Mouse (Mus musculus) heart, embryonic 13.5 days (tissue): ENCODE data around the gene Adam22. TPM values are rescaled to one million over a fixed set of nuclear protein-coding genes. Genes with fewer than 3 reads are reported as not detected.

Experiments used
- ATAC-seq: fragments of 200-750 bp; cut with Nextera tagmentation; 2 replicates; pipeline ENCODE4 v1.8.0; 2017; ENCODE audit warnings: moderate TSS enrichment; ENCODE audit not compliant: insufficient number of reproducible peaks, low FRiP score, low TSS enrichment; ENCODE audit errors: extremely low read depth
- H3K27ac ChIP-seq: fragments of 300-500 bp; sonication (generic); replicated peaks from 2 replicates; pipeline ENCODE4 v1.5.1; 2015; ENCODE audit warnings: moderate library complexity, mild to moderate bottlenecking, inconsistent platforms
- H3K27me3 ChIP-seq: fragments of 300-500 bp; sonication (generic); replicated peaks from 2 replicates; pipeline ENCODE4 v1.6.1; 2015; ENCODE audit warnings: mild to moderate bottlenecking, inconsistent platforms
- H3K36me3 ChIP-seq: fragments of 300-500 bp; sonication (generic); 2 replicates; pipeline ENCODE4 v1.6.1; 2015; ENCODE audit warnings: mild to moderate bottlenecking, inconsistent platforms
- H3K4me1 ChIP-seq: fragments of 300-500 bp; sonication (generic); 2 replicates; pipeline ENCODE4 v1.6.1; 2015; ENCODE audit warnings: inconsistent platforms
- H3K4me2 ChIP-seq: fragments of 300-500 bp; sonication (generic); 2 replicates; pipeline ENCODE4 v1.6.1; 2015; ENCODE audit warnings: inconsistent platforms, mild to moderate bottlenecking, moderate library complexity
- H3K4me3 ChIP-seq: fragments of 300-500 bp; sonication (generic); 2 replicates; pipeline ENCODE4 v1.5.1; 2015; ENCODE audit warnings: moderate library complexity, mild to moderate bottlenecking, inconsistent platforms
- H3K9ac ChIP-seq: fragments of 300-500 bp; sonication (generic); 2 replicates; pipeline ENCODE4 v1.6.1; 2015; ENCODE audit warnings: inconsistent platforms, mild to moderate bottlenecking, moderate library complexity
- H3K9me3 ChIP-seq: fragments of 300-500 bp; sonication (generic); 2 replicates; pipeline ENCODE4 v1.6.1; 2016; ENCODE audit warnings: inconsistent platforms
- WGBS: fragments of 180-500 bp; shearing (Covaris S2); methylation state at CpG from one replicate; pipeline ENCODE4 v1.1.7; 2015; ENCODE audit warnings: mixed read lengths; 5-methylcytosine and 5-hydroxymethylcytosine counted together
- polyA plus RNA-seq: library from polyadenylated mRNA; unstranded; fragments of >200 nt; fragmentation: Nextera tagmentation; extraction: Ambion mirVana; gene quantifications from 2 replicates; pipeline ENCODE4 v1.2.1, GENCODE M21; 2015

The Adam22 gene
- 6.9 TPM in 2 replicates for polyA plus RNA-seq

DNA sequence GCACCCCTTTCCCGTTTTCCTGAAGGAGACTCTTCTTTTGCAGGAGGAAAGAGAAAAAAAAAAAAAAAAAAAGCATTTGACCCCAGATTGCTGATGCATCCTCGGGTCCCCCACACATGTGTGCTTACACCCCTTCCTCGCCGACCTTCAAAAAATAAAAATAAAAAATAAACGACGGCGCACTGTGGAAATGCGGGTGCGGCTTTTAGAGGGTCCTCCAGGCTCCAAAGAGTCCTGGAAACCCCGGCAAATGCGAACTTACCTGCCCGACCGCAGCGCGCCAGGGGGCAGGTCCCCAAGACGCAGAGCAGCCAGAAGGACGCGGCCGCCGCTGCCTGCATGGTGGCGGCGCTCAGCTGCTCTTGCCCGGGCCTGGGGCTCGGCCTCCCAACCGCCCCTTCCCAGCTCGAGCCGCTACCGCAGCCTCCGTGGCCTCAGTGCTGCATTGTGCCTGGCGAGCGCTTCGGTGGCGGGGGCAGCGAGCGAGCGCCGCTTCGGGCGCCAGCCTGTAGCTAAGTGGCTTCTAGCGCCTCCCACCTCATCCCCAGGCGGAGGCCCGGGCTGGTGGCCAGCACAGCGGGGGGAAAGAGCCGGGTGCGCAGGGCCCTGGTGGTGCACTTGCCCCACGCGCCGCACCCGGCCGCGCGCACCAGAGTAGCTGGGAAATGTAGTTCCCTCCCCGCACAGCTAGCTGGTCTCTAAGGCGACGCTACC lies at the start of gene Adam22:
TSS of gene Adam22 (minus strand) at position 547 of the 714 bp plus-strand sequence.
- WGBS, result under 1% methylated on average over 49 of the region's 55 CpGs
- Histone ChIP-seq H3K9me3 (no peaks in the 10 kb centered on the region), H3K4me1 (peaks cover 4% of the 10 kb centered on the region; the same call in 1 of the 2 replicates), H3K4me2 (peak within 1 kb of the TSS; percentile 93), H3K36me3 (no peaks in the 10 kb centered on the region), H3K4me3 (peak within 1 kb of the TSS; percentile 85), H3K27ac (peak within 1 kb of the TSS; percentile 62), H3K27me3 (peaks cover 14% of the 10 kb centered on the region), H3K9ac (peak within 1 kb of the TSS; percentile 86)
- ATAC-seq, result peak; percentile 79

DNA sequence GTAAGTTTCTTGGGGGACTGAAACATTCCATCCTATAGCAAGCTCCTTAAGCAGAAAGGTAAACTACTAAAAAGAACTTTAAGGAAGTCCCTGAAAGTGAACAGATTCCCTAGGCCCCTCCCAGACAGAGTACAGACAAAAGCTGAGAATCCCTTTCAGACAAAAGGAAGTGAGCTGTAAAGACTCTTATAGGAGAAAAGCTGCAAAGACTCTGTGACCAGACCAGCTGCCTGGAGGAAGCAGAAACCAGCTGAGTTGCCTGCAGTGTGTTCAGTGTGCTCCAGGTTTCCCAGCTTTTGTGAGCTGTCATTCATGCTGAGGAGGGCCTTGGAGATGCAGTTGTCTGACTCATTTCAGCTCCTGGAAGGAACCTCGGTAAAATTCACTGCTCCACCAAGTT lies 49.5 kb upstream of the Adam22 start:
- Histone ChIP-seq H3K9ac (no peak overlapping the region), H3K36me3 (peaks cover 63% of the 10 kb centered on the region), H3K4me2 (no peak overlapping the region), H3K27ac (no peak overlapping the region), H3K4me3 (no peak overlapping the region), H3K27me3 (no peaks in the 10 kb centered on the region), H3K9me3 (no peaks in the 10 kb centered on the region), H3K4me1 (peaks cover 18% of the 10 kb centered on the region)
- ATAC-seq, result no peak
- 33% methylated on average over 1 of the region's 1 CpGs for WGBS

DNA sequence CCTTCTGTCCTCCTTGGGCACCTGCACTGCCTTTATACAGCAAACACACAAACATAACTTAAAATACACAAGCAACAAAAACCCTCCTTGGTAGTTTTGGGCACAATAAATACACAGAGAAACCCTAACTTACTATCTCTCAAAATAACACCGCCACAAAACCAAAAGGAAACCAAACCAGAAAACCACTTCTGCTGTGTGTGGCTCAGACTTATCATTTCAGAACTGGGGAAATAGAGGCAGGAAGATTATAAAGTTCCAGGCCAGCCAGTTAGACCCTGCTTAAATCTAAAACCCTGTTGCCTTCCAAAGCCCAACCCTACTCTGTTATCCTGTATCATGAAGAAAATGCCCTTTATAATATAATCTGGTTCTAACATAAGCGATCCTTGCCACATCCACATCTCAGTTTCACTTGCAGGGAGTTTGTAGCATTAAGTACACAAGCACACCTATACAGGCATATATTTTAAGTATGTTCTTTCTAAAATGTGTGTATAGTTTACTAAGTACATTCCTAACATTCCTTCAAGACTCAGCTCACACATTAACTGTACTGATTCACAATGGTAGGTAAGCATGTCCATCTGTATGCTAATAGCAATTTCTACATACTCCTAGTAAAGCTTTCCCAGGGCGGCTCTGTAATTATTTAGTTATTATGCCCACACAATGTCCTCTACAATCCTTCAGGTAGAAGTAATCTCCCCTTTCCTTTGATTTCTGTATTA lies 48.9 kb upstream of the Adam22 start:
- H3K27ac ChIP-seq, result no peak overlapping the region
- peaks cover 68% of the 10 kb centered on the region for H3K36me3 ChIP-seq
- no peak overlapping the region for H3K4me3 ChIP-seq
- no peaks in the 10 kb centered on the region for H3K9me3 ChIP-seq
- ATAC-seq, result no peak
- no peak overlapping the region for H3K4me2 ChIP-seq
- 88% methylated on average over 3 of the region's 3 CpGs for WGBS
- no peaks in the 10 kb centered on the region for H3K27me3 ChIP-seq
- peaks cover 18% of the 10 kb centered on the region for H3K4me1 ChIP-seq
- H3K9ac ChIP-seq, result no peak overlapping the region

DNA sequence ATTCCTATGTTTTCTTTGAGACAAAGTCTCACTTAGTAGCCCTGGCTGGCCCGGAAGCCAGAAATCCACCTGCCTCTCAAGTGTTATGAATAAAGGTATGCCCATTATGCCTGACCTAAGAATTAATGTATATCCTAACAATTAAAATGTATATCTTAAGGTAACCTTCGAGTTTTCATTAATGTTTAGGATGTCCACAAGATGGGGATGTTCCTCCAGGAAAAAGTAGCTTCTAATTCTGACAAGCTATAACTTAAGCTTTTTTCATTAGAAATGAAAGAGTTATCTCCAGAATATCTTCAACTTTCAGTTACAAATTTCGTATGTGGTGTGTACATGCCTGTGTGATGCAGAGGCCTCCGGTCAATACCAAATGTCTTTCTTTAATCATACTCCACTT lies 40.8 kb upstream of the Adam22 start:
- peaks cover 80% of the 10 kb centered on the region for H3K36me3 ChIP-seq

DNA sequence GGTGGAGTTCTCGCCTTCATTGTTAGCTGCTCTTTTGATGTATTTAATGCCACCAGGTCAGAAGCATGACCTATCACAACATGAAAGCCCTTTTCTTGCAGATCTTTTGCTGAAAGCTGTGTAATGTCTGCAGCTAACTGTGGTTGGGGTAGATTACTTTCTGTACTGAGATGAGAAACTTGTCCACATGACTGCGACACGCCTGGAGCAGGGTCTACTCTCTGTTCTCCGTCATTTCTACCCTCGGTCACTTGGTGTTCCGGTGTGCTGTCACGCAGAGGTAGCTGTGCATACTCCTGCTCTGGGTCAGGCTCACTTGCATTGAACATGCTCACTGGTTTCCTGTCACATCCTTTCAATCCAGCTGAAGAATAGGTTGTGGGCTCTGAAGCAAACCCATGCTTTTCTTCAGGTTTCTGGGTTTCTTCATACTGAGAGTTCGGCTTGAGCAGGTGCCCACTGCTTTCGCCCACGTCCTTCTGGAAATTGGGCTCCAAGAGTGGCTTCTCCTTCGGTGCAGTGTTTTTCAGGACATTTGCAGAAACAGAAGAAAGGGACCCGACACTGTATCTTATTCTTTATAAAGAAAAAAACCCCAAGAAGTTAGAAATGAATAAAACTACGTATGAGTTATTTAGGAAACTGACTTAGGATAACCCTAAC lies 29.8 kb upstream of the Adam22 start:
- H3K27ac ChIP-seq, result no peak overlapping the region
- H3K9ac ChIP-seq, result no peak overlapping the region
- no peak for ATAC-seq
- no peaks in the 10 kb centered on the region for H3K4me1 ChIP-seq
- WGBS, result 91% methylated on average over 13 of the region's 13 CpGs
- no peaks in the 10 kb centered on the region for H3K9me3 ChIP-seq
- peaks cover 62% of the 10 kb centered on the region for H3K36me3 ChIP-seq
- H3K4me3 ChIP-seq, result no peak overlapping the region
- H3K27me3 ChIP-seq, result no peaks in the 10 kb centered on the region
- no peak overlapping the region for H3K4me2 ChIP-seq

More for the DNA sequence above, 40.8 kb upstream of the Adam22 start:
- no peak overlapping the region for H3K4me2 ChIP-seq
- H3K9me3 ChIP-seq, result no peaks in the 10 kb centered on the region
- H3K4me3 ChIP-seq, result no peak overlapping the region
- H3K9ac ChIP-seq, result no peak overlapping the region
- ATAC-seq, result no peak
- H3K4me1 ChIP-seq, result no peaks in the 10 kb centered on the region
- H3K27ac ChIP-seq, result no peak overlapping the region
- H3K27me3 ChIP-seq, result no peaks in the 10 kb centered on the region
- 89% methylated on average over 4 of the region's 4 CpGs for WGBS

DNA sequence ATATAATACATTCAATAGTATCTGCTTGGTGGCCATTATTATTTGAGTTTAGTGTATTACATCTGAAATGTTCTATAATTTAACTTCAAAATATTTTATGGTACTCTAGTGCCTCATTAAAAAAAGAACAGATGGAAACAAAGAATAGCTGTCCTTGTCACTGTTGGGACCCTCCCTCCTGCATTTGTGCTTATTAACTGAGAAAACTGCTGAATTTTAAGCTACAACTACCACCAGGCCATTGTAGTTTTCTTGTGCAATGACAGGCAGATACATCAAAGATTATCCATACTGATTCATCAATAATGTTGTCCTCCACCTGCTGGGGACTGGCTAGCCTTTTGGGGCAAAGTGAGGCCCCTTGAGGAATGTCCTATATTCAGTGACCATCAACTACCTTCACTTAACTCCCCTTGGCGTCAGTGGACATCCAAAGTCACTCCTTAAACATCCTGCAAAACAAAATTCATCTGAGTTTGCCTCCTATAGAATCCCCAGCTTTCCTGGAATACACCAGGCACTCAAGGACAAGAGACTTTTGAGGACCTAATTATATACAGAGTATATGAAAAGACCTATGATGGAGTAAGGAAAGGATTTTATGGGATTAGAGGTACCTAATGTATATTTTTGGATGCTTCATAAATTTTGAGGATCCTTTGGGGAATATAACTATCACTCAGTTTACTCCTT lies 26.1 kb upstream of the Adam22 start:
- Histone ChIP-seq H3K4me2 (no peak overlapping the region), H3K4me1 (no peaks in the 10 kb centered on the region), H3K36me3 (peaks cover 35% of the 10 kb centered on the region), H3K9me3 (no peaks in the 10 kb centered on the region), H3K27ac (no peak overlapping the region), H3K27me3 (no peaks in the 10 kb centered on the region), H3K4me3 (no peak overlapping the region), H3K9ac (no peak overlapping the region)
- no peak for ATAC-seq
- 70% methylated on average over 1 of the region's 1 CpGs for WGBS

DNA sequence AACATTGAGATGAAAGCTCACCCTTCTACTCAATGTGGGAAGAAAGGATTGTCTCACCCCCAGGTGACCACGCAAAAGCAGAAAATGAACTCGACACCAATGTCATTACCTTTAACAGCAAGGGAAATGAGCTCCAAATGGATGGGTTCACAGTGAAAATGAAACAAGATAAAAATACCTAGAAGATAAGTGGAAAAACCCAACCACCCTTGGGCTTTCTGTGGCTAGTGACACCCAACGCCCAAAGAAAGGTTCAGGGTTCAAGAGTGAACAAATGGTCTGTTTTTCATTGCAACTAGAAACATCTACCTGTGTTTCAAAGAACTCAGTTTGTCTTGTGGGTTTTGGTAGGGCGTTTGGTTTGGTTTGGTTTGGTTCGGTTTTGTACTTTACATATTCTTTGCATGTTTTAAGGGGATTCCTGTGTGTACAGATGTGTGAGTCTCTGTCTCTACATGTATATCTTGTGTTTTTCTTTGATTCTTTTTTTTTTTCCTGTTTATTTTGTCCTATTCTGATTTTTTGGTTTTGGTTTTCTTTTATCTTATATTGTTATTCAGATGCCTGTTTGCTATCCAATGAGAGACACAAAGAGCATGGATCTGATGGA lies 6.4 kb upstream of the Adam22 start:
- ATAC-seq, result no peak
- WGBS, result 66% methylated on average over 5 of the region's 5 CpGs

DNA sequence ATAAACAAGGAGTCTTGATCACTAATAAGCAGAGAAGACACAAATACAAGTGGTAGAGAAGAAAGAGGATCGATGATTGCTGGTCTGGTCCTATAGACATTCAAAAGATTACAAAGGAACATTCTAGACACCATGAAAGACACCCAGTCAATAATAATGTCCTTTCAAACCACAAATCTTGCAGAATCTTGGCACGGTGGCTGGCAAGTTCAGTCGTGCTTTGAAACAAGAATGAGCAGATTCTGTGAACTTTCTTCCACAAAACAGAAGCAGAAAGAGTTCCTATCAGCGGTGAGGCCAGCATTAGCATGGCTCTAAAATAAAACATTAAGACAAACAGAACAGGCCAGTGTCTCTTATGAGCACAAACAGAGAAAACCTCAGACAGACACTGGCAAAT lies 5.5 kb upstream of the Adam22 start:
- WGBS, result 77% methylated on average over 4 of the region's 4 CpGs
- Histone ChIP-seq H3K9me3 (no peaks in the 10 kb centered on the region), H3K36me3 (no peaks in the 10 kb centered on the region), H3K27me3 (peaks cover 8% of the 10 kb centered on the region), H3K27ac (no peak overlapping the region), H3K9ac (no peak overlapping the region), H3K4me1 (no peaks in the 10 kb centered on the region), H3K4me3 (no peak overlapping the region), H3K4me2 (no peak overlapping the region)
- no peak for ATAC-seq

More for the DNA sequence above, 6.4 kb upstream of the Adam22 start:
- no peaks in the 10 kb centered on the region for H3K36me3 ChIP-seq
- H3K27me3 ChIP-seq, result no peaks in the 10 kb centered on the region
- no peak overlapping the region for H3K4me2 ChIP-seq
- no peak overlapping the region for H3K27ac ChIP-seq
- H3K9ac ChIP-seq, result no peak overlapping the region
- H3K4me3 ChIP-seq, result no peak overlapping the region
- no peaks in the 10 kb centered on the region for H3K4me1 ChIP-seq
- H3K9me3 ChIP-seq, result no peaks in the 10 kb centered on the region

GRCm38 (mm10) chr5:8368781-8369180 lies 821 bp upstream of the Adam22 start:
- Histone ChIP-seq H3K4me2 (no peak overlapping the region), H3K4me1 (peaks cover 4% of the 10 kb centered on the region; the same call in 1 of the 2 replicates), H3K9ac (no peak overlapping the region), H3K36me3 (no peaks in the 10 kb centered on the region), H3K4me3 (no peak overlapping the region), H3K27me3 (peaks cover 14% of the 10 kb centered on the region), H3K27ac (no peak overlapping the region), H3K9me3 (no peaks in the 10 kb centered on the region)
- no peak for ATAC-seq
- WGBS, result 62% methylated on average over 5 of the region's 5 CpGs

DNA sequence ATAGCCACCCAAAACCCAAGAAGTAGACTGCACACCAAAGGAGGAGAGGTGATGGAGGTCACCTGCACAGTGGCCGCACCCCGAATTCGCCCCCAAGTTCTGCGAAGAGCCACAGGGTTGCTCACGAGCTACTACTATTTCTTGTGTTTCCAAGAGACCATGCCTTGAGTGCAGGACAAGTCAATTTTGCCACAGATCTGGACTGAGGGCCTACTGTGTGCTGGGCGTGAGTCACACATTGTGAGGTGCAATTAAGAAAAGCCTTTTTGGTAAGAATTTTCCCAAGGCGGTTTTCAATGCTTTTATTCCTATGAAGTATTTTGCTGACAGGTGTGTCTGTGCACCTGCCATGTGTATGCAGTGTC lies 350 bp upstream of the Adam22 start:
- no peak for ATAC-seq
- H3K4me1 ChIP-seq, result peaks cover 4% of the 10 kb centered on the region; the same call in 1 of the 2 replicates
- 38% methylated on average over 7 of the region's 7 CpGs for WGBS
- H3K27me3 ChIP-seq, result peaks cover 14% of the 10 kb centered on the region
- H3K9ac ChIP-seq, result peak overlapping the region; percentile 86
- no peaks in the 10 kb centered on the region for H3K9me3 ChIP-seq
- H3K27ac ChIP-seq, result no peak overlapping the region
- peak overlapping the region; percentile 93 for H3K4me2 ChIP-seq
- peak overlapping the region; percentile 85 for H3K4me3 ChIP-seq
- no peaks in the 10 kb centered on the region for H3K36me3 ChIP-seq
